23 mouse cellular contexts compared by ENCODE assay signal in genomic region chr11:11778345-11778744, GRCm38 (mm10). TPM values are rescaled to one million over a fixed set of nuclear protein-coding genes. Genes with fewer than 3 reads are reported as not detected.
DNase-seq lines count a peak whose midpoint lies in the region; ATAC-seq lines count a peak whose summit lies in the region.
"Had no signal": no experiment of that assay in that cellular context is flagged by ENCODE, and none has a peak within 500 bp of the region (broad histone marks: within the 10 kb centered on the region; RNA-seq: fewer than 3 reads in every experiment).

No protein-coding gene starts in this region.

- H3K9ac ChIP-seq in midbrain, embryonic 11.5 days (ENCODE audit: low read length): no peak overlapping the region
- H3K9ac ChIP-seq in midbrain, embryonic 16.5 days (ENCODE audit: low read depth, low read length): no peak overlapping the region
- H3K9ac ChIP-seq: forebrain, embryonic 13.5 days; hindbrain, embryonic 13.5 days had no signal

- no peak overlapping the region for H3K4me3 ChIP-seq in midbrain, embryonic 11.5 days (ENCODE audit: low read depth, low read length)
- H3K4me3 ChIP-seq in midbrain, embryonic 16.5 days (ENCODE audit: low read depth, low read length): no peak overlapping the region
- H3K4me3 ChIP-seq: forebrain, embryonic 10.5 days; forebrain, embryonic 13.5 days; gastrocnemius, adult 2 months; hindbrain, embryonic 10.5 days; hindbrain, embryonic 13.5 days had no signal

- WGBS in midbrain, embryonic 11.5 days: 90% methylated on average over 6 of the region's 6 CpGs
- 96% methylated on average over 6 of the region's 6 CpGs for WGBS in midbrain, embryonic 16.5 days

- ATAC-seq in frontal cortex, adult (ENCODE audit: low TSS enrichment): peak; percentile 82
- no peak for ATAC-seq in midbrain, embryonic 11.5 days (ENCODE audit: low FRiP score)
- ATAC-seq in midbrain, embryonic 16.5 days: no peak
- ATAC-seq: activated CD4-positive, CD25-positive, alpha-beta regulatory T cell, adult 4 months; forebrain, embryonic 13.5 days; forebrain, embryonic 16.5 days; hindbrain, embryonic 16.5 days had no signal

- H3K36me3 ChIP-seq in midbrain, embryonic 11.5 days (ENCODE audit: control insufficient read depth, insufficient read depth, low read length): no peaks in the 10 kb centered on the region
- no peaks in the 10 kb centered on the region for H3K36me3 ChIP-seq in midbrain, embryonic 16.5 days (ENCODE audit: control insufficient read depth, insufficient read depth, low read length)
- H3K36me3 ChIP-seq: forebrain, embryonic 10.5 days; hindbrain, embryonic 10.5 days; hindbrain, embryonic 13.5 days had no signal

- no peaks in the 10 kb centered on the region for H3K4me1 ChIP-seq in midbrain, embryonic 11.5 days (ENCODE audit: control insufficient read depth, insufficient read depth, low read length)
- H3K4me1 ChIP-seq in midbrain, embryonic 16.5 days (ENCODE audit: control insufficient read depth, insufficient read depth, low read length): no peaks in the 10 kb centered on the region
- H3K4me1 ChIP-seq: forebrain, embryonic 10.5 days; forebrain, embryonic 13.5 days; hindbrain, embryonic 10.5 days; hindbrain, embryonic 13.5 days had no signal

- DNase-seq in frontal cortex, postnatal 14 days (ENCODE audit: low spot score in 2 of 2): no peak
- peak; percentile 57 for DNase-seq in midbrain, embryonic 11.5 days (ENCODE audit: low spot score, missing footprints)
- DNase-seq in brain, adult 2 months (ENCODE audit: low read depth, low spot score): peak; percentile 28
- peak; percentile 16 for DNase-seq in telencephalon, adult 2 months (ENCODE audit: low read depth, low spot score)
- no peak for DNase-seq in thymus, postnatal 0 days (ENCODE audit: low spot score)
- DNase-seq: adrenal gland, adult 8-10 months; adrenal gland, postnatal 25 days; cerebellum, adult 18-20 months; cerebellum, adult 9-10 months; cerebellum, postnatal 14 days; gastrocnemius, adult 2 months; gastrocnemius, postnatal 14 days; heart, postnatal 36 days had no signal

- no peak overlapping the region for H3K4me2 ChIP-seq in midbrain, embryonic 11.5 days
- H3K4me2 ChIP-seq in midbrain, embryonic 16.5 days (ENCODE audit: low read length): no peak overlapping the region
- H3K4me2 ChIP-seq: forebrain, embryonic 13.5 days; heart, embryonic 11.5 days; hindbrain, embryonic 13.5 days had no signal

- no peaks in the 10 kb centered on the region for H3K9me3 ChIP-seq in midbrain, embryonic 11.5 days (ENCODE audit: control insufficient read depth, low read length)
- no peaks in the 10 kb centered on the region for H3K9me3 ChIP-seq in midbrain, embryonic 16.5 days (replicated peaks; ENCODE audit: control insufficient read depth, low read length, poor library complexity, severe bottlenecking)
- H3K9me3 ChIP-seq: forebrain, embryonic 10.5 days; forebrain, embryonic 13.5 days; hindbrain, embryonic 10.5 days; hindbrain, embryonic 13.5 days had no signal

- H3K27ac ChIP-seq in midbrain, embryonic 11.5 days (ENCODE audit: low read depth, low read length): no peak overlapping the region
- H3K27ac ChIP-seq in midbrain, embryonic 16.5 days (ENCODE audit: low read length): no peak overlapping the region
- H3K27ac ChIP-seq: forebrain, embryonic 10.5 days; forebrain, embryonic 13.5 days; gastrocnemius, adult 2 months; hindbrain, embryonic 10.5 days; hindbrain, embryonic 13.5 days had no signal

- no peaks in the 10 kb centered on the region for H3K27me3 ChIP-seq in midbrain, embryonic 11.5 days (ENCODE audit: control insufficient read depth, insufficient read depth, low read length)
- H3K27me3 ChIP-seq in midbrain, embryonic 16.5 days (ENCODE audit: control insufficient read depth, insufficient read depth, low read depth, low read length): no peaks in the 10 kb centered on the region
- H3K27me3 ChIP-seq: forebrain, embryonic 13.5 days; hindbrain, embryonic 13.5 days had no signal

RNA-seq across cellular contexts. Expression of gene Fignl1, which starts 30.4 kb away (rescaled TPM):
- 99.1 and 109 TPM in 2 replicates for polyA plus RNA-seq in midbrain, embryonic 11.5 days (2014; fragmentation: Nextera tagmentation; extraction: Ambion mirVana)
- polyA plus RNA-seq in midbrain, embryonic 16.5 days (2015; fragmentation: Nextera tagmentation; extraction: Ambion mirVana): 7.1 and 8.7 TPM in 2 replicates
- 62.4 and 65.6 TPM in 2 replicates for polyA plus RNA-seq in thymus, postnatal 0 days (2015; fragmentation: Nextera tagmentation; extraction: Ambion mirVana)

Comparison
In these comparisons a context has a peak if more than half of its experiments do, and no peak if none do; other contexts are left out.
1. DNase-seq: peak in midbrain, embryonic 11.5 days (single experiment), brain, adult 2 months (single experiment) and telencephalon, adult 2 months (single experiment); none in frontal cortex, postnatal 14 days (0 of 2) and thymus, postnatal 0 days (single experiment).